Mouse (Mus musculus) embryonic fibroblast, embryonic 13.5 days (primary cell): ENCODE measurements around the gene Nubpl. TPM values are rescaled to one million over a fixed set of nuclear protein-coding genes. Genes with fewer than 3 reads are reported as not detected.
"Not testable (repeated sequence)": the region's sequence is repeated elsewhere in the genome, so short reads cannot be mapped to it uniquely, and the experiment has no call there.

ENCODE experiments used
- H3K27ac ChIP-seq: 2 replicates; pipeline ENCODE4 v1.5.1; 2012; ENCODE audit warnings: low read length, control low read depth, inconsistent platforms; ENCODE audit not compliant: insufficient read depth
- H3K4me1 ChIP-seq: 2 replicates; pipeline ENCODE4 v1.6.1; 2011; ENCODE audit warnings: low read length; ENCODE audit not compliant: control insufficient read depth, insufficient read depth
- H3K4me3 ChIP-seq: 2 replicates; pipeline ENCODE4 v1.5.1; 2011; ENCODE audit warnings: mild to moderate bottlenecking, control low read depth, low read length; ENCODE audit not compliant: insufficient read depth
- CTCF ChIP-seq: IDR thresholded peaks from 2 replicates; pipeline ENCODE4 v1.5.1; 2011; ENCODE audit warnings: mild to moderate bottlenecking, control low read depth, low read length, moderate library complexity, borderline replicate concordance; ENCODE audit not compliant: insufficient read depth
- POLR2A ChIP-seq: IDR thresholded peaks from 2 replicates; pipeline ENCODE4 v1.6.1; 2011; ENCODE audit warnings: low read depth, mild to moderate bottlenecking, control low read depth, low read length, moderate library complexity
- polyA plus RNA-seq: library from polyadenylated mRNA; stranded (reverse); fragments of >200 nt; gene quantifications from 2 replicates; pipeline ENCODE4 v1.2.4, GENCODE M21; 2011; ENCODE audit warnings: low read depth; ENCODE audit not compliant: missing spikeins, insufficient read length

Nubpl gene
- polyA plus RNA-seq, result 6.0 and 6.9 TPM in 2 replicates

DNA sequence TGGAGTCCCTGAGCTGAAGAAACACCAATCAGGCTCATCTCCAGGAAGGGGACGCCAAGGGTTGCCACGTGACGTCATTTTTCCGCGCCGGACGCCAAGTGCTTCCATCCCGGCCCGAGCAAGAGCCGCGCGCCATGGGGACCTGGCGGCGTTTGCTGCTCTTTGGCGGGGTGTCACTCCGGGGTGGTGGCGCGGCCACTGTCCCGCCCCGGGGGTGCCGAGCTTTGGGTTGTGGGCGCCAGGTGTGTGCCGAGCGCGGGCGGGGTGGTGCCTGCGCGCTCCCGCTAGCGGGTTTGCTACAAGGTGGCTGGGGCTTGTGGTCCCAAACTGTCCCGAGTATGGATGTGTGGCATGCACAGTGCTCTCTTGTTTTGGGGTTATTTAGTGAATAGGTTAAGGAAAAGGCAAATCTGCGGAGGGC is at the start of gene Nubpl:
Gene Nubpl (plus strand): TSS at position 88 of the 421 bp plus-strand sequence.
- Histone ChIP-seq H3K4me1 (peaks cover 2% of the 10 kb centered on the region; the same call in 1 of the 2 replicates), H3K4me3 (peak within 1 kb of the TSS; percentile 67), H3K27ac (no peak within 1 kb of the TSS)
- no peak for TF ChIP-seq CTCF
- TF ChIP-seq POLR2A, result peak; percentile 64

DNA sequence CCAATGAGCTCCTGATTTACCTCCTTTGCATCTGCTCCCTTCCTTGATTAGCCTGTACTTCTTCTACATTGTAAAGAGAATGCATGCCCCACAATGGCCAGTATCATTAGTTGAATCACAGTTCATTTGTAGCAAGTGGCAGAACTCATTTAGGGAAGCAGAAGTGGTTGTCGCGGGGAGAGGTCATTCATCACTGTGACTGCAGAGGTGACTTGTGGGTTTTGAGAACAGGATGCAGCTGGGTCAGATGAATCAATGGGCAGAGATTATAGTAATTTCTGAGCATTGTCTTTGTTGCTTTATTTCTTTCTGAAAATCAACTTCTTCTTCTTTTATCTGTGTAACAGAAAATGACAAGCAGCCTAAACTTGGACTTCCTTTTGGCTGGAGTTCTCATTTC is 48.2 kb upstream of the Nubpl start:
- TF ChIP-seq CTCF (no peak), POLR2A (no peak)
- Histone ChIP-seq H3K4me1 (no peaks in the 10 kb centered on the region), H3K4me3 (no peak overlapping the region), H3K27ac (no peak overlapping the region)

DNA sequence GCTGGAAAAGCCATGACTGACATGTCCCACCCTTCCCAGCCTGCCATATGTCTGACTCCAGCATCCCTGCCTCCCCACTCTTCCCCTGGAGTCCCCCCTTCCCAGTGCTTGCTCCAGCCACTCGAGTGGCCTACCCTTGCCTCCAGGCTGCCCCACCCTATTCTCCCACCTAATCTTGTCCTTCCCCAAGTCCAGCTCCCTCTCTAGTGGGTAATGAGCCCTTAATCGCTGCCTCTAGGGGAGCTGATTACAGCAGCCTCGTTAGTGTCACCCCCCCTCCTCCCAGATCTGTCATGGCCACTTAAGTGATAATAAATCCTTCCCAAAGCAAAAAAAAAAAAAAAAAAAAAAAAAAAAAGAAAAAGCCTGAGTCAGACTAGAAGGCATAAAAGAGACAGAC is 18.2 kb upstream of the Nubpl start:
- not testable (repeated sequence) for H3K4me1 ChIP-seq, H3K4me3 ChIP-seq

DNA sequence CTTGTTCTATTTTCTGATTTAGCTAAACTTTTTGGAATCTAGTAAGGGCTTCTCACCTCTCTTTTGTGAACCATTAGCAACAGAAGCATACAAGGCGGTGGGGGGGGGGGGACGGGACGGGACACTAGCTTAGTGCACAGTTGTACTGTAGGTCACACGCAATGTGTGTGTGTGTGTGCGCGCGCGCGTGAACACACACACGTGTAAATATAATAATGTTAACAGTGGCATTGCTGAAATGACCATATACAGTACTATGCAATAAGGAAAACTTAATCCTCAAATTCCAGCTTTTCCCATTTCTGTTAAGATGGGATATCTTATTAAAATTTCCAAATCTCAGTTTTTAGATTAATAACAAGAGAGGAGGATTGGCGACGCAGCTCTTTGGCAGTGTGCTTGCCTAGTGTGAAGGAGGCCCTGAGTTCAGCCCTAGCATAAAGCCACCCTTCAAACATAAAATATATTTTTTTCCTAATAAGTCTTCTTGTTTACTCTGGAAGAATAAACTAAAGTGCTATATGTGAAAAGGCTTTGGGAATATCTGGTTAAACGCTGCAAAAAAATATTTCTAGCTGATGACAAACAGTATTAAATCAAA is 388 bp upstream of the Nubpl start:
- Histone ChIP-seq H3K4me3 (no peak overlapping the region), H3K27ac (no peak overlapping the region), H3K4me1 (peaks cover 2% of the 10 kb centered on the region; the same call in 1 of the 2 replicates)
- TF ChIP-seq CTCF (no peak), POLR2A (no peak)

More for the DNA sequence above, 18.2 kb upstream of the Nubpl start:
- H3K27ac ChIP-seq, result not testable (repeated sequence)

DNA sequence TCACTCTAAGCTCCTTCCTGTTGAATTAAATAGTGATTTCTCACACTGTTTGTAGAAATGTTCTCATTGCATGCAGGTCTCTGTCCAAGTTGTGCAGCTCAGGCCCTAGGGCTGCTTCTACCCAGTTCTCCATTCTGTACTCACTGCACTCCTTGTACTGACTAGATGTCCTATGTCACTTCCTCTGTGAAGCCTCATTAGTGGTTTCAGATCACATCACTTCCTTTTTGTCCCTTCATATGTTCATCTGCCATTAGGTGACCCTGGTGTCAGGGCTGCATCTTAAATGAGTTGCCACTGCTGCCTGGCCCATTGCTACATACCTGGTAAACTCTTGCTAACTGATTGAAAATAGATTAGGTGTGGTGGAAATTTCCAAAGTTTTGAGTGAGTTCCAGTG is 22.7 kb downstream of the Nubpl start:
- Histone ChIP-seq H3K4me3 (no peak overlapping the region), H3K27ac (no peak overlapping the region), H3K4me1 (no peaks in the 10 kb centered on the region)
- TF ChIP-seq CTCF, result no peak
- no peak for TF ChIP-seq POLR2A

DNA sequence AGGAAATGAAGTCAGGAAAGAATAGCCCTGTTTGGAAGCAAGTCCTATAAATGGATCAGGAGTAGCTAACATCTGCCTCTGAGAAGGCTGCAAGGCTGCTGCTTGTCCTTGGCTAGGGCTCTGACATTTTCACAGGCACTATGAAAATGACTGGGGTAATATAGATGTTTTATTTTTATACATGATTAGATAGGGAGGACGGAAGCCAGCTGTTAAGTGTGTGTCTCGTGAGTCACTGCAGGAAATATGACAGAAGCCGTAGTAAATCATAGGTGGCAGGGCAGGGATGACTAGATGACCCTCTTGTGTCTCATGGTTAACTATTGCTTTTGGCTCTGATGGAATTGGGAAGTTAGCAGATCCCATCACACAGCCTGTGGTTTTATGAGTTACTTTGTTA is 28.9 kb downstream of the Nubpl start:
- no peak for TF ChIP-seq POLR2A
- TF ChIP-seq CTCF, result no peak
- Histone ChIP-seq H3K27ac (no peak overlapping the region), H3K4me1 (peaks cover 11% of the 10 kb centered on the region; the same call in 1 of the 2 replicates)

DNA sequence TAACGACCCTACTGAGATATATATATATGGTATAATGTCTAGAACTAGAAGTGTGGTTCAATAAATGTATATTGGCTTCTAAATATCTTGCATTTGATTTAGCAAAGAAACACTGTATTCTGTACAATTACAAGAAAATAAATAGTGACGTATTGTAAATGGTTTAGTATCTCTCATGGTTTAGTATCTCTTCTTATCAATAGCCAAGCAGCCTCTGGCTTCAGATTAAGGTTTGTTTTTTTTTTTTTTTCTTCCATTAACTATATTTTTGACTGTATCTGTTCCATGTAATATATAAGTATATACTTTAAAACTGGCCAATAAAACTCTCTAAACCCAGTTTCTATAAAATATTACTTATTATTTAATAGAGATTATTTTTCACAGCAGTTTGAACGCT is 31.5 kb downstream of the Nubpl start:
- no peak for TF ChIP-seq CTCF
- Histone ChIP-seq H3K4me1 (peaks cover 15% of the 10 kb centered on the region; the same call in 1 of the 2 replicates), H3K27ac (no peak overlapping the region)

More for the DNA sequence above, 28.9 kb downstream of the Nubpl start:
- H3K4me3 ChIP-seq, result no peak overlapping the region

DNA sequence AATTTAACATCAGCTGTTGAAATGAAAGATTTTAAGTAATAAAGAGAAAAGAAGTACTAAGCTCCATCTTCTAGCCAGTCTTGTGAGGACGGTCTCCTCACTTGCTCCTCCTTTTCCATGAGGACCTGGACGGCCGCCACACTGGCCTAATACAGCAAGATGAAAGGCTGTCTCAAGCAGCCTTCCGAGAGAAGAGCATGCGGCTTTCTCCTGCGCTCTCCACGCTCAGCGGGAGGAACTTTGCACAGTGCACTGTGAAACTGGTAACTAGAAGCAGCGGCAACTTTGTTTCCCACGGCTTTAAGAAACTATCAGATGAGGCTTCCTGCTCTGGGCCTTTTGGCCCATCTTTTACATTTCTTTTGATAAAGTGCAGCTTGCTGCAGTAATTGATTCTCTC is 34.7 kb downstream of the Nubpl start:
- peaks cover 5% of the 10 kb centered on the region; the same call in 1 of the 2 replicates for H3K4me1 ChIP-seq
- no peak for TF ChIP-seq CTCF
- TF ChIP-seq POLR2A, result no peak
- H3K4me3 ChIP-seq, result no peak overlapping the region
- no peak overlapping the region for H3K27ac ChIP-seq

More for the DNA sequence above, 31.5 kb downstream of the Nubpl start:
- no peak overlapping the region for H3K4me3 ChIP-seq

DNA sequence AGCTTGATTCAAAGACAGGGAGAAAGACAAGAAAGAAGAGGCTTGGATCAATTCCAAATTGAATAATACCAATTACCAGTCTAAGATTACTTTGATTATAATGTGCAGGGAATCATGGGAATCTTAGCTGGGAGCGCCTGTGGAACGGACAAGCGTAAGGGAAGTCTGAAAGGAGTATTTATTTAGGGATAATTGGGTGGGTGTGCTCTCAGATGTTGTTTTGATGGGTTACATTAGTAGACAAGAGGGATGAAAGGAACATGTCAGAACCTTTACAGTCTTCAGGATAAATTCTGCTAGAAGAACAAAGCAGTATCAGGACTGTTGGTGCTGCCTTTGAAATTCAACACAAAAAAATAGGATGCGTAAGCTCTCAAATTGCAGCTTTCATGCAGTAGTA is 40.8 kb downstream of the Nubpl start:
- Histone ChIP-seq H3K27ac (no peak overlapping the region), H3K4me1 (no peaks in the 10 kb centered on the region), H3K4me3 (no peak overlapping the region)
- TF ChIP-seq POLR2A, result no peak

DNA sequence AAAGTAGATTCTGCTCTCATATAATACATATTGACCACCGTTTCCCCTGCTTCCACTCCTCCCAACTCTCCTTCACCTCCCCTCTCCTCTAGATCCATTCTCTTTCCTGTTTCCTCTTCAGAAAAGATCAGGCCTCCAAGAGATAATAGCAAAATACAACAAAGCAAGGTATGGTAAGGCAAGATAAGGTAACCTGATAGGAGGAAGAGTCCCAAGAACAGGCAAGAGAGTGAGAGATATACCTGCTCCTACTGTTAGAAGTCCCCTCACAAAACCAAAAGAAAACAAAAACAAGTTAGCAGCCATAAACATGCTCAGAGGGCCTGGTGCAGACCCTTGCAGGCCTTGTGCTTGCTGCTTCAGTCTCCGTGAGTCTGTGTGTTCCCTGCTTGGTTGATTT is 49.1 kb downstream of the Nubpl start:
- H3K4me1 ChIP-seq, result no peaks in the 10 kb centered on the region
- no peak for TF ChIP-seq CTCF
- TF ChIP-seq POLR2A, result no peak

DNA sequence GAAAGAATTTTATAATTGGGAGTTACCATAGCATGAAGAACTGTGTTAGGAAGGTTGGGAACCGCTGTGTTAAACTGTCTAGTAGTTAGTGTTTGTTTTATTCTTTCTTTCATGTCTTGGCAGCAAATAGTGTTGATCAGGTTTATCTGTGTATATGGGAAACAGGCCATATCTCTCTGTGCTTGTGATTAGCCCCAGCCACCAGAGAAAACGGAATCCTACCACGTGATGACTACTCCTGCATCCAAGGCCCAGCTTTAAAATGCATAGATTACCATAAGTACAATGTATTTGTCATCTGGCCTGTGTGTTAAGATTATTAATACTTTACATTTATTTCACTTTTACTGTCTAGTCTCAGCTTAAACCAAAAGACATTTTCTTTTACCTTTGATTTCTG is 51.9 kb downstream of the Nubpl start:
- H3K27ac ChIP-seq, result no peak overlapping the region
- no peaks in the 10 kb centered on the region for H3K4me1 ChIP-seq
- no peak overlapping the region for H3K4me3 ChIP-seq
- no peak for TF ChIP-seq CTCF
- no peak for TF ChIP-seq POLR2A

More for the DNA sequence above, 49.1 kb downstream of the Nubpl start:
- Histone ChIP-seq H3K27ac (no peak overlapping the region), H3K4me3 (no peak overlapping the region)
